Mouse (Mus musculus) heart, postnatal 14 days (tissue): ENCODE measurements at regions not wholly inside any gene's neighbourhood (a gene's known extent, or its start where the extent isn't known, plus 50 kb on each side); places are given as distances from the start of the nearest gene placed in this dataset.

Source experiments
- DNase-seq, 2 experiments: peaks; one replicate each; pipeline ENCODE4 v3.0.0; 2021 to 2022
- intact Hi-C: fragments of 180-260 bp; cut with DNase I; formaldehyde crosslinking; loops from one replicate; pipeline ENCODE4 v1.15.1; 2025

DNA sequence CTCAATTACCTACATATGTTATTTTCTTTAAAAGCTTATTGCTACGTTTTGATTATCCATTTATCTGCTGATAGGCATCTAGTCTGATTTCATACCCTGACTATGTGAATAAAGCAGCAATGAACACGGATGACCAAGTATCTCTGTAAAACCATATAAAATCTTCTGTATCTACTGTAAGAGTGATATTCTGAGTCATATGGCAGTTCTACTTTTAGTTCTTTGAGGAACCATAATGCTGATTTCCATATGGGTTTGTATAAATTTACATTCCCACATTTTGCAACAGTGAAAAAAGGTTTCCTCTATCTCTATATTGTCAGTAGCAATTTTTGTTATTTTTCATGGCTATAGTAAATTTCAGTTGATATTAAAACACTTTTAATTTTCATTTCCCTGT is 280.6 kb downstream of the Fsip2 start:
- no peak for DNase-seq
- intact Hi-C loops, result no loop called here

- DNase-seq, result no peak
- intact Hi-C loops, result no loop called here
Measured at GRCm38 (mm10) chr2:83226198-83226597, 282.8 kb downstream of the Fsip2 start.

DNA sequence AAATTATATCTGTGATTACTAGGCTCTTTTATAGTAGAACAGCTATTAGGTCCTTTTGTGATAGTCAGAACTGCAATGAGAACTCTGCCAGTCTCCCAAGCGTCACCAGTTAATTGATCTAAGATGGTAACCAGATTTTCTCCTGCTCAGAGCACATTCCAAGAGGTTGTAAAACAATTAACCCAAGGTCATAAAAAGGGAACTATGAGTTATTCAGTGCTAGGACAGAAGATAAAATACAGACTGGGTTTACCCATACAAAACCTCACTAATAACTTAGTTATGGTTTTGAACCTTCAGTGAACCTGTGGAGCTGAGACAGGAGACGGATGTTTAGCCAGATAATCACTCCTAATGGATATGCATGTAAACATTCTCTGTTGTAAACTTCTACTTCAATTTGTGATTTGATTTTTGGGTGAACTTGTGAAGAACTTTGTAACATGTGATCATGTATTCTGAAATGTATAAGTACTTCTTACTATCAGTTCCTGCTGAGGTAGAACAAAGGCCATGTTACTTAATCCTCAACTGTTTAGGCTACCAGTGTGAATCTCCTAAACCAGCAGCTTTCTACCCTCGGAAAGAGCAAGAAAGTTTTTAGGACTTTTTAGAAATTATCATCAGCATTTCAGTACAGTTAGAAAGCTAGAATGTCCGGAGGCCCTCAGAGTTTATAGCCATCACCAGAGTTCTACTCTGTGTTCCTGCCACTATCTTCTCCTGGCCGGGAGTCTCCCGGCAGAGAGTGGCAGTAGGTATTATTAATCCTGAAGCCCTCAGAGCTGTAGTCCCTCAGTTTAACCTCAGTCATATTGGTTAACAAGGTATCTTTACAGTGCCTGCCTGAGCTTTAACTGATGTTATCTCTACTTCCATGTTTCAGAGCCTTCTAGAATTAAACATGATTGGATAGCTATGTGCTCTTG is 308.0 kb downstream of the Fsip2 start:
- intact Hi-C loops, result no loop called here
- no peak for DNase-seq

GRCm38 (mm10) chr2:83256811-83257321 is 313.4 kb downstream of the Fsip2 start:
- no peak for DNase-seq

DNA sequence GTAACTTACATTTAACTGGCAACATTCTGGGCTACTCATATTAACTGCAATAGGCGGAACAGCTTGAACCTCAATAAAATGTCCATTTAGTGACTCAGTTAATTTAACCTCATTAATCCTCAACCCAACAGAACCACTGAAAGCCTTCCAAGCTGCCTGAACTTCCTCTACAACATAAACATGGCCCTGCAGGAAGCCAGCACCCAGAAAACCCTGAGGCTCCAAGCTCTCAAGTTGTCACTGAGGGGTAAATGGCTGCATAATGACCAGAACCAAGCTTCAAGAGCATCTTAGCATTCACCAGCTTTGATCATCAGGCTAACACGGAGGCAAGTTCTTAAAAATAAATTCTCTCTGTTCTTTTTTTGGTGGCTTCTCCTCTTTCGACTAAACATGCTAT is 315.2 kb downstream of the Fsip2 start:
- DNase-seq, result no peak
- intact Hi-C loops, result no loop called here

More at GRCm38 (mm10) chr2:83256811-83257321, 313.4 kb downstream of the Fsip2 start:
- intact Hi-C loops, result no loop called here

DNA sequence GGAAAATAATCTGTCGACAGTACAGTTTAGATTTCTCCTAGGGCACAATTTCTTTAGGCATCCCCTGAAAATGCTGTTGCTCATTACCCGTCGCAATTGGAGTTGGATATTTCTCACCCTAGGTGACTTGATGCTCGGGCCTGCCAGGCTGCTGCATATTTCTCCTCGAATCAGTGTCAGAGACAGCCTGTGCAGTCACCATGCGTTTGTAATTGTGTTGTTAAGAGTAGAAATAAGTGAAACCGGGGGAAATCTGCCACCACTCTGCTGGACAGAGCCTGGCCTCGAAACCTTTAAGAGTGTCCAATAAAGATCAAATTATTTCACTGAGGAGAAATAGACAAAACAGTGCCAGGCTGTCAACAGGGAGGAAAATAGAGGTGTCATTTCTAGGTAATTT is 340.7 kb upstream of the Zc3h15 start:
- DNase-seq, result no peak
- intact Hi-C loops, result no loop called here

DNA sequence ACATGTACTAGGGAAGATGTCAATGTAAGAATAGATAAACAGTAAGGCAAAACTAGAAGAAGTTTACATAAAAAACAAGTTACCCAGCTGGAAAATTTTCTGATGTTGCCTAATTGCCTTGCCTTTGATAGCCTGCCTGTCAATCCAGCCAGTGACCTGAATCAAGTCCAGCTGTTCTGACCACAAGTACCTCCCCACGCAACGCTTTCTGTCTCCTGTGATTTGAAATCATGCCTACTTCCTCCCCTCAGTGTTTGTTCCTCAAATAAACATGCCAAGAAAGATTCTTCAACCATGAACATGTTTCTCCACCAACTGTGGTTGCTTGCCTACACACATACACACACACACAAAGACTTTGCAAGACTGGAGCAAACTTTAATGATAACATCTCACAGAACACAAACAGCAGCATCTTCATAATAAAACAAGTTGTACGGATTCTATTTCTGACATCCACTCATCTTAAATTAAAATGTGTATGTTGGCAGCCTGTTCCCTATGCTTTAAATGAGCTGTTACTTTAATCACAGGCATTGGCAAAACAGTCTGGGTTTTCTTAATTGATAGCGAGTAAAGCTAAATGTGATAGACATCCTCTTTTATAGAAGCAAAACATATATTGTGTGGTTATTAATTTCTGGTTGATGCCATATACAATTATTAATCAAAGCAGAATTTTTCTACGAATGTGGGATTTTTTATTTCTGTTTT is 312.0 kb upstream of the Zc3h15 start:
- no peak for DNase-seq
- intact Hi-C loops, result loop anchor here (10.0 kb wide), 1 partner anchor 1267 kb away; no protein-coding TSS in a partner anchor

DNA sequence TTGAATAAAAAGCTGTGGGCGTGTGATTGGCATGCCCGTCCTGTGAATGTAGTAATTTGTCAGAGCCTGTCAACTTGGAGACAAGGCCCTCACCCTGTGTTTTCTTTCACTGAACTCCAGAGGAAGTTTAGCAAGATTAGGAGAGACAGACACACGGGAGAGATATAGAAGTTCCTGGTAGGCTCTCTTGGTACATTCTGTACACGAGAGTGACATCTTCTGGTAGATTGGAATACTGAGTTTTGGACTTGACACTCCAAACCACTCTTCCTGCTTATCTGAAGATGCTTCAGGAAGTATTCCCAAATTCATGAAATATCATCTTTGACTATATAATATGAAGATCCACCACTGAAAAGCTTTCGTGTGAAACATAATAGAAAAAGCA is 311.5 kb upstream of the Zc3h15 start:
- intact Hi-C loops, result loop anchor here (10.0 kb wide), 1 partner anchor 1268 kb away; no protein-coding TSS in a partner anchor

GRCm38 (mm10) chr2:83337364-83337763 is 306.9 kb upstream of the Zc3h15 start:
- intact Hi-C loops, result loop anchor here (10.0 kb wide), 1 partner anchor 1273 kb away; no protein-coding TSS in a partner anchor

More for the DNA sequence above, 311.5 kb upstream of the Zc3h15 start:
- no peak for DNase-seq

GRCm38 (mm10) chr2:83340168-83340567 is 304.1 kb upstream of the Zc3h15 start:
- intact Hi-C loops, result no loop called here

More at GRCm38 (mm10) chr2:83337364-83337763, 306.9 kb upstream of the Zc3h15 start:
- peak; percentile 7 to 34 for DNase-seq

More at GRCm38 (mm10) chr2:83340168-83340567, 304.1 kb upstream of the Zc3h15 start:
- DNase-seq, result no peak
